Mouse (Mus musculus): ENCODE data around the gene Nxpe5.

DNA sequence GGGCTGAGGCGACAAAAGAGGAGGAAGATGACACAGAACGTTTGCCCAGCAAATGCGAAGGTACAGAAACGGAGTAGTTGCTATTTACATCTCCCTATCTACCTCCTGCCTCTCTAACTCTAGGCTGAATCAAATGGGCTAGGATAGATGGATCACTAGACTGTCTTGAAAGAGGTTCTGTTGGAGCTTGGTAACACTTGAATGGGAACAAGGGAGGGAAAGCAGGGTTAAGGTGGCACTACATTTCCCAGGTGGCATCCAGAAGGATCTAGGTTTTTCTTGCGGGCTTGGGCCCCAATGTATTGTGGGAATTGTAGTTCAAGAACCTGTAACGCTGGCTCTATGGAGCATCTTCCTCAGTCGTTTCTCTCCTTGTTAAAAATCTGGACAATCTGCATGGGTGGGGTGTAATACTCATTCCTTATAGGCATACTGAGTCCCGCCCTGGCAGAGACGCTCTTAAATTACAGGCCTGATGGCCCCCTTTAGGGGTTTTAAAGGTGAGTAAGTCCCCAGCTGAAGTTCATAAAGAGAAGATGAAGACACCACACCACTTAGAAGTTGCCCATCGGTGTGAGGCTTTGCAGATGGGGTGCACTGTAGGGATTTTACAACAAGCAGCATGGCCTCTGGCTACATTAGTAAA is 37.9 kb upstream of the Nxpe5 start:
- TF ChIP-seq POLR2A (IDR thresholded peaks at IDR 0.05; ENCODE audit: control insufficient read depth, low read depth, low read length) (no peak), CTCF (IDR thresholded peaks at IDR 0.05; ENCODE audit: control insufficient read depth, insufficient read depth, insufficient replicate concordance, low read depth, low read length) (no peak)
